8 mouse cellular contexts compared by ENCODE assay signal in genomic region chr10:43540442-43541152, GRCm38 (mm10). TPM values are rescaled to one million over a fixed set of nuclear protein-coding genes. Genes with fewer than 3 reads are reported as not detected.
DNase-seq lines count a peak whose midpoint lies in the region; ATAC-seq and TF ChIP-seq lines count a peak whose summit lies in the region.

Gene 1700021F05Rik, minus strand, starts transcription at chr10:43540994.

- no peaks in the 10 kb centered on the region for H3K36me3 ChIP-seq in forebrain, embryonic 15.5 days
- 0 out of 2 replicates have a peak, but pooled peaks cover 8% of the 10 kb centered on the region for H3K36me3 ChIP-seq in lung, embryonic 14.5 days (ENCODE audit: insufficient read depth)
- no peaks in the 10 kb centered on the region for H3K36me3 ChIP-seq in thymus, adult 2 months (ENCODE audit: control insufficient read depth, insufficient read depth, low read length)

- H3K27me3 ChIP-seq in forebrain, embryonic 15.5 days: no peaks in the 10 kb centered on the region
- no peaks in the 10 kb centered on the region for H3K27me3 ChIP-seq in lung, embryonic 14.5 days (ENCODE audit: insufficient read depth, low read length)
- H3K27me3 ChIP-seq in thymus, adult 2 months (ENCODE audit: control insufficient read depth, insufficient read depth, low read length): no peaks in the 10 kb centered on the region

- H3K27ac ChIP-seq in forebrain, embryonic 15.5 days (replicated peaks): peak within 1 kb of the TSS; percentile 41
- peak within 1 kb of the TSS; percentile 93 for H3K27ac ChIP-seq in layer of hippocampus, adult 2 months
- peak within 1 kb of the TSS; percentile 67 for H3K27ac ChIP-seq in lung, embryonic 14.5 days (ENCODE audit: low read depth)
- peak within 1 kb of the TSS; percentile 72 for H3K27ac ChIP-seq in olfactory bulb, adult 2 months (ENCODE audit: insufficient read depth, low read depth, low read length)
- H3K27ac ChIP-seq in thymus, adult 2 months (ENCODE audit: control insufficient read depth, insufficient read depth, low read length): no peak within 1 kb of the TSS

- under 1% methylated on average over 43 of the region's 56 CpGs for WGBS in forebrain, embryonic 15.5 days
- under 1% methylated on average over 56 of the region's 56 CpGs for WGBS in lung, embryonic 14.5 days
- WGBS in olfactory bulb, adult 2 months: under 1% methylated on average over 55 of the region's 56 CpGs
- WGBS in thymus, adult 2 months: 1% methylated on average over 56 of the region's 56 CpGs

- TF ChIP-seq CTCF in layer of hippocampus, adult 2 months (conservative IDR thresholded peaks at IDR 0.05): peak; percentile 85
- TF ChIP-seq CTCF in lung, embryonic 14.5 days (IDR thresholded peaks at IDR 0.05; ENCODE audit: low read depth): peak; percentile 90
- TF ChIP-seq CTCF in olfactory bulb, adult 2 months (IDR thresholded peaks at IDR 0.05; ENCODE audit: insufficient read depth, low read depth, low read length): peak; percentile 94
- peak; percentile 98 for TF ChIP-seq CTCF in thymus, adult 2 months (IDR thresholded peaks at IDR 0.05; ENCODE audit: borderline replicate concordance, control insufficient read depth, extremely low read depth, insufficient read depth, low read length, poor library complexity)

- peak; percentile 91 for TF ChIP-seq POLR2A in olfactory bulb, adult 2 months (IDR thresholded peaks at IDR 0.05; ENCODE audit: insufficient read depth, low read depth, low read length)
- peak; percentile 79; the same call in 1 of the 2 replicates for TF ChIP-seq POLR2A in thymus, adult 2 months (IDR thresholded peaks at IDR 0.05; ENCODE audit: control insufficient read depth, extremely low read depth, insufficient read depth, low read length, poor library complexity)

- peak; percentile 96 for DNase-seq in ES-CJ7 (ENCODE audit: low read depth, low spot score)
- DNase-seq in cerebellum, adult 11 months: peak; percentile 96
- DNase-seq in heart, postnatal 36 days: peak; percentile 96 to 98
- DNase-seq in layer of hippocampus, adult 2 months (ENCODE audit: low spot score in 2 of 2): peak; percentile 94 to 96
- peak; percentile 98 for DNase-seq in lung, embryonic 14.5 days
- peak; percentile 96 for DNase-seq in thymus, adult 2 months

- peak within 1 kb of the TSS; percentile 86 for H3K4me3 ChIP-seq in forebrain, embryonic 15.5 days
- peak within 1 kb of the TSS; percentile 90 for H3K4me3 ChIP-seq in layer of hippocampus, adult 2 months
- peak within 1 kb of the TSS; percentile 85 for H3K4me3 ChIP-seq in lung, embryonic 14.5 days (ENCODE audit: low read depth, low read length)
- H3K4me3 ChIP-seq in olfactory bulb, adult 2 months (ENCODE audit: insufficient read depth, low read depth, low read length): peak within 1 kb of the TSS; percentile 82
- H3K4me3 ChIP-seq in thymus, adult 2 months (ENCODE audit: control insufficient read depth, insufficient read depth, low read length): peak within 1 kb of the TSS; percentile 96

- peak; percentile 99 for ATAC-seq in forebrain, embryonic 15.5 days (replicated peaks)
- peak; percentile 99 for ATAC-seq in lung, embryonic 14.5 days (ENCODE audit: insufficient read depth)

- intact Hi-C loops in heart, postnatal 36 days (cut with DNase I): loop anchor here (1.0 to 5.0 kb wide), 3 partner anchors 61 to 1527 kb away; partner anchors contain the start of genes Pdss2 and Prep

- peaks cover 18% of the 10 kb centered on the region for H3K4me1 ChIP-seq in forebrain, embryonic 15.5 days
- H3K4me1 ChIP-seq in lung, embryonic 14.5 days (ENCODE audit: insufficient read depth): 0 out of 2 replicates have a peak, but pooled peaks cover 8% of the 10 kb centered on the region
- peaks cover 4% of the 10 kb centered on the region; the same call in 1 of the 2 replicates for H3K4me1 ChIP-seq in olfactory bulb, adult 2 months (ENCODE audit: control insufficient read depth, insufficient read depth, low read length)
- H3K4me1 ChIP-seq in thymus, adult 2 months (replicated peaks; ENCODE audit: control insufficient read depth, insufficient read depth, low read length): peaks cover 2% of the 10 kb centered on the region

- peak within 1 kb of the TSS; percentile 88 for H3K9ac ChIP-seq in forebrain, embryonic 15.5 days (replicated peaks)
- H3K9ac ChIP-seq in lung, embryonic 14.5 days: peak within 1 kb of the TSS; percentile 87

- peak within 1 kb of the TSS; percentile 60 for H3K4me2 ChIP-seq in forebrain, embryonic 15.5 days (replicated peaks)
- H3K4me2 ChIP-seq in lung, embryonic 14.5 days: peak within 1 kb of the TSS; percentile 79

- H3K9me3 ChIP-seq in forebrain, embryonic 15.5 days: no peaks in the 10 kb centered on the region
- no peaks in the 10 kb centered on the region for H3K9me3 ChIP-seq in lung, embryonic 14.5 days (ENCODE audit: low read depth, low read length)

RNA-seq across cellular contexts. Expression of gene 1700021F05Rik, which starts in this region (rescaled TPM):
- 68.7 and 70.2 TPM in 2 replicates for polyA plus RNA-seq in forebrain, embryonic 15.5 days (2015; fragmentation: Nextera tagmentation; extraction: Ambion mirVana)
- total RNA-seq in heart, postnatal 36 days (2021): 100 to 1,000 TPM; 113 to 120 TPM
- 10 to 100 TPM; 41.3 to 44.9 TPM for total RNA-seq in layer of hippocampus, adult 2 months (2021)
- polyA plus RNA-seq in lung, embryonic 14.5 days (2014; fragmentation: Nextera tagmentation; extraction: Ambion mirVana): 53.6 and 53.8 TPM in 2 replicates
- polyA plus RNA-seq in olfactory bulb, adult 2 months (2012; ENCODE audit: insufficient read depth, insufficient read length, low replicate concordance, missing spikeins): not detected in 2 replicates
- polyA plus RNA-seq in thymus, adult 2 months (2012; rRNA removed): 8.0 and 10.4 TPM in 2 replicates
